Mouse (Mus musculus): ENCODE measurements around the gene Pfas. TPM values are rescaled to one million over a fixed set of nuclear protein-coding genes. Genes with fewer than 3 reads are reported as not detected.

Gene Pfas
- total RNA-seq (2023) = 25.7 to 31.7 TPM (median 28.4 TPM) in 4 replicates

DNA sequence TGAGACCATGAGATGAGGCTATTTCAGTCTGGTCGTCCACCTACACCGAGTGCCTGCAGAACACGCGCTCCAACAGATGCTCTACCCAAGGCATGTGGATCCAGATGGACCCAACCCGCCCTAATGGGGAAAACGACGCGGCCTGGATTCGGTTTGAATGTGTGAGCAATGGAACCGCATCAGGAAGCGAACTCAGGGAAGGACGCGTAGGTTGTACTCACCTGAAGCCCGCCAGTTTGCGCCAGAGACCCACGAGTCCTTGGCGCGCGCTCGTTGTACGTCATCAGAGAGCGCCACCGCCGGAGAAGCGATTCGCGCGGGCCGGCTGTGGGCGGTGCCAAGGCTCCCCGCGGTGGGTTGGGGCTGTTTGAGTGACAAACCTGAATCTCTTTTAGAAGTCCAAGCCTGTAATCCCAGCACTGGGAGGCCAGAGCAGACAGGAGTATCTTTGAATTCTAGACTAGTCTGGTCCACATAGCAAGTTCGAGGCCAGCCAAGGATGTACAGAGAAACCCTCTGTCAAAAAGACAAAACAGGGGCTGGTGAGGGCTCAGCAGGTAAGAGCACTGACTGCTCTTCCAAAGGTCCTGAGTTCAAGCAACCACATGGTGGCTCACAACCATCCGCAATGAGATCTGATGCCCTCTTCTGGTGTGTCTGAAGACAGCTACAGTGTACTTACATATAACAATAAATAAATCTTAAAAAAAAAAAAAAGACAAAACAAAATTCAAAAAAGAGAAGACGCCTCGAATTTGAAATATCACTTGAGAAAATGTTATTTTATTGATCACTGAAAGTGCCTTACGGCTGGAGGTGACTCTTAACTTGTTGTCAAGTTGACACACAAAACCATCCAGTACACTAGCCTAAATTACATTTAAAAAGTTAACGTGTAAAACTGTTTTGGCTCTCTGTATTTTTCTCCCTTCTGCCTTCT, at the start of gene Pfas:
Gene Pfas (minus strand): TSS at position 279 of the 940 bp plus-strand sequence.

DNA sequence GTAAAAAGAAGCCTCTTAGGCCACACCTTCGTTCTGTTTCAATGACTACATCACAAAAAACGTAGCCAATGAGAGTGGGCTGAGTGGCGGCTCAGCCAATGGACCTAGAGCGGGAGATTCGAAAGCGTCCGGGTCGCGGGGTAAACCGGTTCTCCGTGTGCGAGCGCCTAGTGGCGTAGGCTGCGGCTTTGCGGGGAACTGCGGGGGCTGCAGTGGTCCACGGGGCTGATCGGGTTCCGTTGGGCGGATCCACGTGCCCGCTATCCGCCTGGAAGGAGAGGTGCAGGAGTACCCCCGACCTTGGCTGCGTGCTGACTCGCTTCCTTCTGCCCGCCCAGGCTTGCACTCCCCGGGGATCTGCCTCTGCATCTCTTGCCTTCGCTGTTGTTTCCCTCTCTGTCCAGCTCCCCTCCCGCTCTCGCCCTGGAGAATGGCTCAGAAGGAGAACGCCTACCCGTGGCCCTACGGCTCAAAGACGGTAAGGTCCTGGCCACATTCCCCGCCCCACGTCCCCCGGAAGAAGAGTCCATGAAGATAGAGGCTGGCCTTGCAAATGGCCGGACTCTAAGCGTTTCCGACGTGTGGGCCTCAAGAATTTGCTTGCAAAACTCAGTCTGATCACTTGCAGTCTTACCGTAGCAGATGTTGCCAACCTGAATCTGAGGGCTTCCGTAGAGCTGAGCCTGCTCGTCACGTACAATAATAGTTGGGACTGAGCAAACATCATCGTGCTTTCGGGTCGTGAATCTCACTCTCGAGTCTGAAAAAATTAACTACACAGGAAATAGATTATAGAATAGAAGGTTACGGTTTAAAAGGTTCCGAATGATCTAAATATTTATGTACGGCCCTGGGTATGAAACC, 37.5 kb upstream of the Pfas start, which contains the start of gene Aurkb:
Gene Aurkb (plus strand): TSS at position 117 of the 864 bp plus-strand sequence.

DNA sequence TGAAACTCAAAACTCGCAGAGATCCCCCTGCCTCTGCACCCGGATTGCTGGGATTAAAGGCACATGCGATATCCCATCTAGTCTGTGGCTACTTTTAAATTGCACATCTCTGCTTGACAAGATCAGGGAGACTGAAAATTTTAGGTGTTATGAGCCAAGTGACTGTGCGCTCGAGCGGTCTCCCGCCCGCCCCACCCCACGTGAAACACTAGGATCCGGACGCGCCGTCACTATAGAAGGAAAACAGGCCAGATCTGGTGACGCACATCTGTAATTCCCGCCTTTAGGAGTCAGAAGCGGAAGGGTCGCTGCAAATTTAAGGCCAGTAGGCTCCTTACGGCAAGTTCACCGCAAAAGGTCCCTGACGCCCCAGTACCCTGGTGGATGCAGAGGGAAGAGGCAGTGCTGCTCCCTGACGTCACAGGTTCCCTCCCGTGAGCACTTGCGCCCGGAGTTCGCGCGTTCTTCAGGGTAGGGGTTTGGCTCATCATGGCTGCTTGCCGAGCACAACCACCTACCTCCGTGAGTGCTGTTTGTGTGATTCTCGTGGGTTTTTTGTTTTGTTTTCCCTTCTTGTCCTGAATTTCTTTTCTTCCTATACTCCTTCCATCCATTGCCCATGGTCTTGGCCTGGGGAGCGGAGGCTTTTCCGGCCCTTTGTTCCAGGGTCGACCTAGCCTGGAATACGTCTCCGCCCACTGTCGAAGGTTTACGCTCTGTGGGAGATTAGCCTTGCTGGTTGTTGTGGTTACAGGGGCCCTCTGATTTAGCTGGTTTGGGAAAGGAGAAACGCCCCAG, 7.6 kb upstream of the Pfas start, which contains the start of gene Ctc1:
Gene Ctc1 (plus strand): TSS at position 268 of the 798 bp plus-strand sequence.

DNA sequence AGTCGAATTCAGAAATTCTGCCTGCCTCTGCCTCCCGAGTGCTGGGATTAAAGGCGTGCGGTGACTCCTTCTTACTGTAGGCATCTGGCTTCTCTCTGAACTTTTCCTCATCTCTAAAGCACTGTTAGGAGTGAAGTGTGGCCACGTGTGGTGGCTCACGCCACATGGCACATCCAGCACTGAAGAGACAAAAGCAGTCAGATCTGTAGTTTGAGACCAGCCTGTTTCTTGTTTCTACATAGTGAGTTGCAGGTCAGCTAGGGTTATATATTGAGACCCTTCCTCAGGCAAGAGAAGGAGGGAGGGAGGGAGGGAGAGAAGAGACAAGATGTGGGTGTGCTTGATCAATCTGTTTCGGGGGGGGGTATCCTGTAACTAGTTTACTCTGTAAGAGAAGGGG, 33.2 kb downstream of the Pfas start, which contains the start of gene Rangrf:
Gene Rangrf (minus strand): TSS at position 101 of the 400 bp plus-strand sequence.

DNA sequence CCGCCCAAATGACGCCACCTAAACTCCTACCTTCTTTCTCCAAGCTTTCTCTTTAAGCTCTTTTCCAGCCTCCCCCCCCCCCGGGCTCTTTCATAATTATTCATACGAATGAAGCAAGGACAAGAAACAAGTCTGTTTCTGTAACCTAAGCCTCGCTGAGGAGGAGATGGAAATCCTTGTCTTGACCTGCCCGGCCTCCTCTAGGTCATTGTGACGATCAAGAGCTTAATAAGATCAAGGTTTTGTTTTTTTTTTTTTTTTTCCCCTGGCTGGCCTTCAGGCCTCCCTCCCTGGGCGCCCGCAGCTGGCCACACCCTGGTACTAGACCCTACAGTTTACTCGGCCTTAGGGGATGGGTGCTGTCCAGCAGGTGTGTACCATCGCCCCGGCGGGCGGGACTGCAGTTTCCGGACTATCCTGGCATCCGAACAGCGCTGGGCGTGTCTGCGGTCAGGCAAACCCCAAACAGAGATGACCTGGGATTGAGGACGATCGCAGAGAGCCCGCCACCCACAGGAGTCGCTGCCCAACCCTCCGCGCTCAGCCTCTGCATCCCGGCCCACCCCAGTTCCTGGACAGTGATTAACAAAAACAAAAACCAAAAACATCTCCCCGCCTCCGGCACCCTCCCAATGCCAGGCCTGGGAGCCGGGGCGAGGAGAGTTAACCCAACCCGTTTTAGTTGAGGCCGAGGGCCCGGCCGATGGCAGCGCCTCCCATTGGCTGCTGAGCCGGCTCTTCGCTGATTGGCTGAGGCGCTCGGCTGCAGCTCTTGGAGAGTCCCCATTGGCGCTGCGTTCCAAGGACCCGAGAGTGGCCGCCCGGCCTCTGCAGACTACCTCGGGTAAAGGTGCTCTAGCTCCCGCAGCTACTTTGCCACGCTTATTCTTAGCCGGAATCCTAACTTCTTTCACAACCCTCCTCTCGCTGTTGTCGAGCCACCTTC, 40.6 kb downstream of the Pfas start, which contains the start of gene Slc25a35:
Gene Slc25a35 (plus strand): TSS at position 795 of the 946 bp plus-strand sequence.

DNA sequence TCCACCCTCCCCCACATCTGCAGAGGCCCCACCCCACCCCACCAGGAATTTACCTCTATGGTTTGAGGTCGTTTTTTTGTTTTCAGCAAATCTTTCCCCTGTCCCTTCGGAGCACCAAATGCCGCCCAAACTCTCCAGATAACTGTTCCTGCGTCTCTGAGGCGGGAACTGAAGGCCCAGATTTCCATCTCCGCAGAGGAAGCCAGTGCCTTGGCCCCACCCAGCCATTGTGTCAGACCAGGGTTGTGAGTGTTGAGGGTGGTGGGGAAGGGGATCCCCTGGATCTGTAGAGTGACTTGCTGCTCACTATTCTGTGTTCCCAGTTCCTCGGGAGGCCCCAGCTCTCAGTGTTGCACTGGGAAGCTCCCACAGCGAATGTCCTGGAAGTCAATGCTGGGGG, 51.0 kb downstream of the Pfas start, which contains the start of gene Arhgef15:
Gene Arhgef15 (minus strand): TSS at position 173 of the 400 bp plus-strand sequence.

Other genes with a start within 250 kb of the Pfas start
- 70.9 to 74.4 TPM (median 72.4 TPM) in 4 replicates for gene Ndel1, start 136.6 kb downstream of the Pfas start, total RNA-seq (2023)
- not detected in 4 replicates for gene Rnf222, start 119.9 kb downstream of the Pfas start, total RNA-seq (2023)
- 2,247 to 2,456 TPM (median 2,364 TPM) in 4 replicates for gene Rpl26, start 106.9 kb downstream of the Pfas start, total RNA-seq (2023)
- not detected in 4 replicates for gene Odf4, start 81.4 kb downstream of the Pfas start, total RNA-seq (2023)
- not detected in 4 replicates for gene Arhgef15, start 51.0 kb downstream of the Pfas start, total RNA-seq (2023)
- 2.0 to 2.9 TPM (median 2.5 TPM) in 4 replicates for gene Slc25a35, start 40.3 kb downstream of the Pfas start, total RNA-seq (2023)
- 5.4 to 8.6 TPM (median 6.4 TPM) in 4 replicates for gene Rangrf, start 33.3 kb downstream of the Pfas start, total RNA-seq (2023)
- gene Ctc1, start 7.5 kb upstream of the Pfas start, total RNA-seq (2023) = 26.3 to 45.3 TPM (median 38.3 TPM) in 4 replicates
- gene Aurkb, start 37.2 kb upstream of the Pfas start, total RNA-seq (2023) = 5.3 to 6.2 TPM (median 5.8 TPM) in 4 replicates
- 18.1 to 20.5 TPM (median 19.0 TPM) in 4 replicates for gene Borcs6, start 51.3 kb upstream of the Pfas start, total RNA-seq (2023)
- gene Tmem107, start 62.3 kb upstream of the Pfas start, total RNA-seq (2023) = 1.2 to 6.0 TPM (median 4.0 TPM) in 4 replicates
- gene Vamp2, start 80.0 kb upstream of the Pfas start, total RNA-seq (2023) = 445 to 472 TPM (median 459 TPM) in 4 replicates
- 846 to 879 TPM (median 871 TPM) in 4 replicates for gene Per1, start 86.8 kb upstream of the Pfas start, total RNA-seq (2023)
- gene Hes7, start 111.9 kb upstream of the Pfas start, total RNA-seq (2023) = 0.42 TPM in 1 of 4 replicates, not detected in the others
- not detected in 4 replicates for gene 9130213A22Rik, start 114.1 kb upstream of the Pfas start, total RNA-seq (2023)
- gene Aloxe3, start 117.4 kb upstream of the Pfas start, total RNA-seq (2023) = 1.5 to 3.1 TPM (median 2.2 TPM) in 4 replicates
- not detected in 4 replicates for gene Alox12b, start 148.5 kb upstream of the Pfas start, total RNA-seq (2023)
- gene Alox8, start 189.4 kb upstream of the Pfas start, total RNA-seq (2023) = not detected in 4 replicates
- gene Gucy2e, start 228.6 kb upstream of the Pfas start, total RNA-seq (2023) = not detected in 4 replicates